Mouse (Mus musculus): Measurements from ENCODE around the gene Ddi2.

DNA sequence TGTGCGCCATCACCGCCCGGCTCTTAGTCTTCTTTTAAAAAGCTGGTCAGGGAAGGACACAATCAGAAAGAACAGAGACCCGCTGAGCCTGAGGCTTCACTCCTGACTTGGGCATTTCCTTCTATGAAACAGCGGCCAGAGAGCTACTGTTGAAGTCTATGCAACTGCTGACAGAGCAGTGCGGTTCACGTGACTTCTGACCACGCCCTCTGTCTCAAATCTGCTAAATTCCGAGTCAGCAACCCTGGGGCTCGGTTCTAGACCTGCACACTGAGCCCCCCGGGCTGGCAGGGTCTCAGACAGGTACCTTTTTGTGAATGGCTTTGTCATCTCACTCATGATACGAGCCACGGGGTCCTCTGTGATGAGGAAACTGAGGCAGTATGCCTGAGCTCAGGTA is 50.9 kb downstream of the Ddi2 start:
- no peak for TF ChIP-seq CTCF (conservative IDR thresholded peaks at IDR 0.05; ENCODE audit: insufficient read depth, insufficient read length, low read depth, low read length)
- no peak for TF ChIP-seq POLR2A (IDR thresholded peaks at IDR 0.05; ENCODE audit: low read depth, low read length)

All from kidney, adult 2 months (tissue).